Mouse (Mus musculus): ENCODE data around the gene Sptbn1.

Sptbn1 gene

DNA sequence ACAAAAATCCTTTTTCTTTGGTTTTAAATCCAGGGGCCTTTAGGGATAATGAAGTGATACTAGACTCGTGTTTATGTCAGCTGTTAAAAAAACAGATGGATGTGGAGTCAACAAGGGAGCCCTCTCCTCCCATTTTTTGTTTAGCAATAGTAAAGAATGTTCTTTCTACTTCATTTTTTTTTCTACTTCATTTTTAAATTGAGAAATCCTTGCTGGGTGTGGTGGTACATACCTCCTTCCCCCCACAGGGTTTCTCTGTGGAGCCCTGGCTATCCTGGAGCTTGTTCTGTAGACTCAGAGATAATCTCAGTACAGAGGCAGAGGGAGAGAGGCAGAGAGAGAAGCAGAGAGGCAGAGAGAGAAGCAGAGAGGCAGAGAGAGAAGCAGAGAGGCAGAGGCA lies 133.9 kb downstream of the Sptbn1 start:
- in situ Hi-C loops (cut with MboI, MseI), result no loop called here

GRCm38 (mm10) chr11:30132581-30132980 lies 135.4 kb downstream of the Sptbn1 start:
- in situ Hi-C loops (cut with MboI, MseI), result no loop called here

- in situ Hi-C loops (cut with MboI, MseI), result no loop called here
These were observed 136.3 kb downstream of the Sptbn1 start for GRCm38 (mm10) chr11:30131640-30132039.

GRCm38 (mm10) chr11:30129339-30129738 lies 138.6 kb downstream of the Sptbn1 start:
- in situ Hi-C loops (cut with MboI, MseI), result no loop called here

- in situ Hi-C loops (cut with MboI, MseI), result no loop called here
These were observed 141.1 kb downstream of the Sptbn1 start for GRCm38 (mm10) chr11:30126840-30127239.

- in situ Hi-C loops (cut with MboI, MseI), result no loop called here
These were observed 149.9 kb downstream of the Sptbn1 start for GRCm38 (mm10) chr11:30118038-30118437.

DNA sequence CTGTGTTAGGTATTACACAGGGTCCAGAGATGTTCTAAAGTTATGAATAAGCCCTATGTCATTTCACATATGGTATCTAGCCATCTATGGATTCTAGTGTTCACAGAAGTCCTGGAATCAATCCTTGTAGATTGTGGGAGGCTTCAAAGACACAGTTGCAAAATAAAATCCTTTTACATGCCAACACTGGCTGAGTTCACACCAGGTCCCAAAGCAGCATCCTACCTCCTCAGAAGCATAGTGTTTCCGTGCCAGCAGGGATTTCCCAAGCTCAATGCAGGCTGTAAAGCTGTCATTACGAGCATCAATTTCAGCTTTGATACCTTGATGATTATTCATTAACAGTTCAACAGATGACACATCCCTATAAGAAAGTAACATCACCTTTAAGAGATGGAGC lies 154.3 kb downstream of the Sptbn1 start:
- in situ Hi-C loops (cut with MboI, MseI), result no loop called here

DNA sequence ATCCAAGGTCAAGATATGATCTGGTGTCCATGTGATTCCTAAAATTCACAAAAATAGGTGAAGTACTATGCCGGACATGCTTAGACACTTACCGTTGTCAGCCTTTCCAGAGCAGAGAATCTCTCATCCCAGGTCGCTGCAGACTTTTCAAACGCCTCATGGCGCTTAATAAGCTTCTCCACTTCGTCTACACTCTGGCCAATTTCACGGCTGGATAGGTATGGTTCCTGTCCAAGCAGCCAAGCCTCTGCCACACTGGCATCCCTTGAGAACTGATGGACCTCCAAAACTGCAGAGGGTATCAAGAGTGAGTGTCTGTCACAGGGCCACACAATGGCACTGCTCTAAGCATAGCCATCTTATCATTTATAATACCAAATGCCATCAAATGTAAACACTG lies 157.3 kb downstream of the Sptbn1 start:
- in situ Hi-C loops (cut with MboI, MseI), result no loop called here

GRCm38 (mm10) chr11:30104177-30104576 lies 163.8 kb downstream of the Sptbn1 start:
- in situ Hi-C loops (cut with MboI, MseI), result no loop called here

GRCm38 (mm10) chr11:30102594-30102993 lies 165.4 kb downstream of the Sptbn1 start:
- in situ Hi-C loops (cut with MboI, MseI), result no loop called here

DNA sequence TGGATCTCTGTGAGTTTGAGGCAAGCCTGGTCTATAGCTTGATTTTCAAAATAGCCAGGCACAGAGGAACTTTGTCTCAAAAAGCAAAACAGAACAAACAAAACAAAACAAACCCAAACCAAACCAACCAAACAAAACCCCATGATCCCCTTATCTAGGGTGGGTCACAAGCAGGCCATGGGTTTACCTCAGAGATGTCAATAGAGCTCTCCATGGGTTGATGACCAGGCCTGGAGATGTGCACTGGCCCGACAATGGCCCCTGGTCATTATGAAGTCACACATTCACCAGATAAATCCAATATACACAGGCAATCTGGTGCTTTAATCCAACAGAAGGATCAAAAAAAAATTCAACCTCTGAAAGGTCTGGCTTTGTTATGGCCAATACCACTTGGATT lies 166.2 kb downstream of the Sptbn1 start:
- in situ Hi-C loops (cut with MboI, MseI), result no loop called here

DNA sequence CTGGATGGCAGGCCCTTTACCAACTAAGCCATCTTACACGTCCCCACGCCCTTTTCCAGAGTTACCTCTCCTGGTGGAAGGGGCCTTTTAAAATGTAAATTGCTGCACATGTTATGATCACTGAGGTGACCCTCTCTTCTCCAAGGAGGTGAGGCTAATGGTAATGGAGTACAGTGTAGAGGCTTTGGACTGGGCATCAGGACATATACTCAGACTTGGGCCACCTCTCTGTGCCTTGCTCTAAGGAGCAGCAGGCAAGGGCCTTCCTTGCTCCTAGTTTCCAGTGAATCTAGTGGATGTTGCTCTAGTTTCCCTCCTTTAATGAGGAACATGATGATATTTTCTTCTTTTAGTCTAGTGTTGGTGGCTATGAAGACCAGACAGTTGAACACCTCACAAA lies 166.8 kb downstream of the Sptbn1 start:
- in situ Hi-C loops (cut with MboI, MseI), result no loop called here

- in situ Hi-C loops (cut with MboI, MseI), result no loop called here
These were observed 168.1 kb downstream of the Sptbn1 start for GRCm38 (mm10) chr11:30099916-30100315.

DNA sequence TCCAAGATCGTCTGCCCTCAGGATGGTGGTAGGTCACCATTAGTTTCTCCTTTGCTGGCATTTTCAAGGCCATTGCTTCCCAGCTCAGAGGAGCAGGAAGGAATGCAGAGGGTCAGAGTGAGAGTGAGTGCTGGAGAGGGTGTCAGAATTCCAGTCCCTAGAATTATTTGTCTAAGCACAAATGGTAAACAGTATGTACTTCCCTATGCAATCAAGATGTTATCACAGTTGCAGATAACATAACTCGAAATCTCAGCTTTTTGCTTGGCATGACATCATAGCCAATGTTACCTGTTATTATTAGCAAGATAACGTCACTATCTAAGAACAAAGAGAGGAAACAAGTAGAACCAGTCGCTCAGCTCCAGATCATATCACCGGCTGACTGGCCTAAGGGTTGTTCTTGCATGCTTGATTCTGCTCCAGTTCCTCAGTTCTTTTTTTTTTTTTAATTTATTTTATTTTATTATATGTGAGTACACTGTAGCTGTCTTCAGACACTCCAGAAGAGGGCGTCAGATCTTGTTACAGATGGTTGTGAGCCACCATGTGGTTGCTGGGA lies 172.7 kb downstream of the Sptbn1 start:
- in situ Hi-C loops (cut with MboI, MseI), result no loop called here

GRCm38 (mm10) chr11:30091892-30092291 lies 176.1 kb downstream of the Sptbn1 start:
- in situ Hi-C loops (cut with MboI, MseI), result no loop called here

DNA sequence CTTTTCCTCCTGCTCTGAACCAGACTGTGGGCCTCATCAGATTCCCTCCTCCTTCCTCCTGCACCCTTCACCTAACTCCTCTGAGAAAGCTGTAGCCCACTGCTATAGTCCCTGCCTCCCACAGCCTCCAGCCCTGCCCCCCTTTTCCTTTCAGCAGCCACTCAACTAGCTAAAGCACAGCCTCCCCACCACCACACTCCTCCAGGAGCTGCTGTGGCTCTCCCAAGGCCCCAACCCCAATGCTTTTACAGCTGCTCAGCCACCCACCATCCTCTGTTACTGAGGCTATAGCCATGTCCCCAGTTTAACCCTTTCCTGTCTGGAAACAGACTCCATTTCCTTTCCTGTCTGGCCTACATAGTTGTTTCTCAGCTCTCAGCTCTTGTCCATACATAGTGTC lies 182.9 kb downstream of the Sptbn1 start:
- in situ Hi-C loops (cut with MboI, MseI), result no loop called here

- in situ Hi-C loops (cut with MboI, MseI), result no loop called here
These were observed 210.7 kb downstream of the Sptbn1 start for GRCm38 (mm10) chr11:30057299-30057698.
